Mouse (Mus musculus) adrenal gland, adult 8-10 months (tissue): ENCODE measurements around the gene G6pc. TPM values are rescaled to one million over a fixed set of nuclear protein-coding genes. Genes with fewer than 3 reads are reported as not detected.
"Not testable (repeated sequence)": the region's sequence is repeated elsewhere in the genome, so short reads cannot be mapped to it uniquely, and the experiment has no call there.

ENCODE experiments used
- DNase-seq: peaks from one replicate; pipeline ENCODE4 v3.0.0; 2022
- total RNA-seq, 4 experiments: library from RNA; stranded (reverse); gene quantifications; 2 replicates each; pipeline ENCODE4 v1.2.4; 2022

G6pc gene
- total RNA-seq, 4 experiments from 2014 or later, result 2.7 to 5.1 (median 4.6) TPM

- DNase-seq, result no peak
These were observed 9.7 kb upstream of the G6pc start for GRCm38 (mm10) chr11:101357505-101358182.

- DNase-seq, result peak; percentile 46
These were observed 7.6 kb upstream of the G6pc start for GRCm38 (mm10) chr11:101359776-101360175.

DNA sequence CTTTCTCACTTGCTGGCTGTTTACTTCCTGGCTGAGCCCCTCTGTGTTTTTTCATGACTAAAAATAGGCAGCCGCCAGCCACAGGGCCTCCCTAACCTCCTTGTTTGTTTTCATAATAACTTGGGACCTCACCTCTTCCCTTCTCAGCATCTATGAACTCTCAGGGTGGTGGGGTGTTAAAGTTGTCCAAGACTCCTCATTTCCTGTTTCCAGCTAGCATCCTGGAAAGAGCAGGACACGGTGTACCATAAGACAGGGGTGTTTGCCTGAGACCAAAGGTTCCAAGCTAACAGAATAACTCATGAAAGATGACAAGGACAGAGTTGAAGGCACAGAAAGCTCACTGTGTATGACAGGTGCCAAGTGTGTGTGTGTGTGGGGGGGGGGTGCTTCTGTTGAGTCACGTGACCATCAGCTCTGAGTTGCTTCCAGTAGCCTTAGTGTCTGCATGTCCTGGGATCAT lies 6.7 kb upstream of the G6pc start:
- no peak for DNase-seq

- no peak for DNase-seq
These were observed 2.8 kb upstream of the G6pc start for GRCm38 (mm10) chr11:101364531-101364931.

GRCm38 (mm10) chr11:101370141-101370540 lies 2.8 kb downstream of the G6pc start:
- no peak for DNase-seq

DNA sequence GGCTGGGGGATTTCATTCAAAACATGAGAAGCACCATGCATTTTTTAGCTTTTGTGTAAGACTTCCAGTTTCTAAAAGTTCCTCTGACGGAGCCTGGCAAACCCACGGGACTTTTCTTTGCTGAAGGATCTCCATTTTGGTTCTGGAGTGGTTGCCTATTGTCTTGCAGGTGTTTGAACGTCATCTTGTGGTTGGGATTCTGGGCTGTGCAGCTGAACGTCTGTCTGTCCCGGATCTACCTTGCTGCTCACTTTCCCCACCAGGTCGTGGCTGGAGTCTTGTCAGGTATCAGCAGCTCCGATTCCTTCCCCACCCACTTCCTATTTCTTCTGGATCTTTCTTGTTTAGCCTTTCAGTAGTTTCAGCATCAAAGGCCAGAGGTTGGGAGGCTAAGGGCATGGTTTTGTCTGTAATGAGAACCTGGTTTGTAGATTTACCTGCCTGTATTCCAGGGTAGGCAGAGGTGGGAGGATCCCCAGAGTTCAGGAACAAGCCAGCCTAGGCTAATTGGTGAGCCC lies 7.1 kb downstream of the G6pc start:
- DNase-seq, result no peak

DNA sequence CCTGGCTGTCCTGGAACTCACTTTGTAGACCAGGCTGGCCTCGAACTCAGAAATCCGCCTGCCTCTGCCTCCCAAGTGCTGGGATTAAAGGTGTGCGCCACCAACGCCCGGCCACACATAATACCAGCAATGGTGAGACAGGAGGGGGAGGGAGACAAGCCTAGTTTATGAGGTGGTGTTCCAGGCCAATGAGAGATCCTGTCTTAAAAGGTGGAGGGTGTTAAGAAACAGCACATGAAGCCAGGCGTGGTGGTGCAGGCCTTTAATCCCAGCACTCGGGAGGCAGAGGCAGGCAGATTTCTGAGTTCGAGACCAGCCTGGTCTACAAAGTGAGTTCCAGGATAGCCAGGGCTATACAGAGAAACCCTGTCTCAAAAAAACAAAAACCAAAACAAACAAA lies 10.8 kb downstream of the G6pc start:
- not testable (repeated sequence) for DNase-seq

DNA sequence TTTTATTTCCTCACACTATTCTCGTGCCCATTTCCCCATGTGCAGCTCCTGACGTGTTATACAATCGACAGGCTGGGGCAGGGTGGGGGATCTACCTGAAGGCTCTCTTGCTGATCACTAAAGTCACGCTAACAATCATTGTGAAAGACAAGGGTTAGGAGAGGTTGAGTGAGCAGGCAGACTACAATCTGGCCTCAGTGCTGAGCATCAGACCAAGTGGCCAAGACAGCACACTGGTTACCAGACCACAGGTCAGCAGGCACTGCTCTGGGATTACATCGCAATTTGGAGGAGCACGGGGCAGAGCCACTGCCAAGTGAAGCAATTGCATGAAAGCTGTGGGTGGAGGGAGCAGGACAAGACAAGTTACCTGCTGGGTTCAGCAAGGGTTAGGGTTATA lies 11.6 kb downstream of the G6pc start:
- no peak for DNase-seq

- no peak for DNase-seq
These were observed 14.5 kb downstream of the G6pc start for GRCm38 (mm10) chr11:101381817-101382216.

- DNase-seq, result peak; percentile 53
These were observed 27.7 kb downstream of the G6pc start for GRCm38 (mm10) chr11:101395110-101395509.

GRCm38 (mm10) chr11:101415306-101415705 lies 47.9 kb downstream of the G6pc start:
- no peak for DNase-seq

- DNase-seq, result no peak
These were observed 49.2 kb downstream of the G6pc start for GRCm38 (mm10) chr11:101416433-101417100.

- peak; percentile 68 for DNase-seq
These were observed 49.9 kb downstream of the G6pc start, which contains the start of gene Aarsd1 for GRCm38 (mm10) chr11:101417101-101417855. Gene Aarsd1 (minus strand): TSS chr11:101417615.

- no peak for DNase-seq
These were observed 51.6 kb downstream of the G6pc start for GRCm38 (mm10) chr11:101418991-101419390.

DNA sequence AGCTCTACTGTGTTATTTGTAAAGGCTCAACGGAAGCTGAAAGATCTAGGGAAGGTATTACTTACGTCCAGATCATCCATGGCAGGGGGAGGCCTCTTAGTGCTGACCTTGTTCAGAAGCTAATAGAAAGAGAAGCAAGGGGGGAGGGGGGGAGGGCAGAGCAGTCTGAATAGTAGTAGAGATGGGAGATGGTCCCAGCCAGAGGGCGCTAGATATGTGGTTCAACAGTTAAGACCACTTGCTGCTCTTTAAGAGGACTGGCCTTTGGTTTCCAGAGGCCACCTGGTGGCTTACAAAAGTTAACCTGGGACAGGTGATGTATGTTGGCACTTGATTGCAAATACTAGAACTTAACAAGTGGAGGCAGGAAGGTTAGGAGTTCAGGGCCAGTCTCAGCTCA lies 52.2 kb downstream of the G6pc start:
- DNase-seq, result no peak

DNA sequence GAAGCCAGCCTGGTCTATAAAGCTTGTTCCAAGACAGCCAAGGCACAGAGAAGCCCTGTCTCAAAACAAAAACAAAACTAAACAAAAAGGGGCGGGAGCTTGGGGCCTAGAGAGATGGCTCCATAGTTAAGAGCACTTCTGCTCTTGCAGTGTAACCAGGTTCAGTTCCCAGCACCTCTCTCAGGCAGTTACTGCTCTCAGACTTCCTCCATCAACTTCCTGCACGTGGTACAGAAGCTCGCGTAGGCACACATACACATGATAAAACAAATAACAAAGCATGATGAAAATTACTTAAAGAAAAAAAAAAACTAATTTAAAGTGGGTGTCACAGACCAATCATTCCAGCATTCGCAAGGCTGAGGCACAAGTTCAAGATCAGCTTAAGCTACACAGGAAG lies 52.8 kb downstream of the G6pc start:
- DNase-seq, result no peak

DNA sequence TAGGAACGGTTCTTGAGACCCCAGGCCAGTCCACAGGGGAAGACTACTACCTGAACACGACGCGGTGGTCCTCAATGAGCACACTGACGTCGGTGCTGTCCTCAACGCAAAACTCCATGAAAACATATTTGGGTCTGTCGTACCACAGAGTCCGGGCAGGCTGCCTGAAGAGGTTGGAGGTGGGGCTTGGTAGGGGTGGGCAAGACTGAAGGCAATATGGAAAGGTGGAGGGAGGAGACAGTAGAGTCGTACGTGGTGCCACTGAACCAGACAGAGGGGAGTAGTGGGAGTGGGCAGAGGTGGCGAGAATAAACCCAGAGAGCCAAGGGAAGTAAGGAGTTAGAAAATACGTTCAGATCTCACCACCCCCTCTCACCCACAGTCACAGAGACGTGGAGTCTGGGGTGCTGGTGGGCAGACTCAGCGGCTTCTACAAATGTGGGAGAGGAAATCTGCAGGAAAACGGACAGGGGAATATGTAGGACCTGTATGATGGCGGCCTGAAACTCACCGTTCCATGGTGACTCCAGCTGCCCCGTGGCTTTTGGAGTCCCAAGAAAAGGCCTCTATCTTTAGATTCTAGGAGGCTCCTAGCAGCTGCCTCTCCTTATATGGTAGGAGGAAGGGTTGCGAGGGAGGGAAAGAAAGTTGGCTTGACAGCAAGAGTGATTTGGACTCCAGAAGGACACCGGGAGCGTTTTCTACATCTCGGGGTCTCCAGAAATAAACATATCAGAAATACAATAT lies 56.9 kb downstream of the G6pc start, which contains the start of gene Gm27029:
Gm27029 (minus strand) TSS at position 692 of the 747 bp plus-strand sequence.
- DNase-seq, result no peak

- peak; percentile 98 for DNase-seq
These were observed 57.8 kb downstream of the G6pc start, which contains the start of the genes Rundc1 and Ptges3l for GRCm38 (mm10) chr11:101424925-101425813. Gene Rundc1 (plus strand): TSS chr11:101425085. Gene Ptges3l (minus strand): TSS chr11:101425333.

GRCm38 (mm10) chr11:101426165-101426564 lies 58.8 kb downstream of the G6pc start:
- no peak for DNase-seq
